Mouse (Mus musculus): ENCODE results near the gene Adam12.

Adam12 gene

GRCm38 (mm10) chr7:134149351-134149750, 82.6 kb downstream of the Adam12 start:
- no peak for DNase-seq

GRCm38 (mm10) chr7:134147561-134147960, 84.4 kb downstream of the Adam12 start:
- DNase-seq = no peak

DNA sequence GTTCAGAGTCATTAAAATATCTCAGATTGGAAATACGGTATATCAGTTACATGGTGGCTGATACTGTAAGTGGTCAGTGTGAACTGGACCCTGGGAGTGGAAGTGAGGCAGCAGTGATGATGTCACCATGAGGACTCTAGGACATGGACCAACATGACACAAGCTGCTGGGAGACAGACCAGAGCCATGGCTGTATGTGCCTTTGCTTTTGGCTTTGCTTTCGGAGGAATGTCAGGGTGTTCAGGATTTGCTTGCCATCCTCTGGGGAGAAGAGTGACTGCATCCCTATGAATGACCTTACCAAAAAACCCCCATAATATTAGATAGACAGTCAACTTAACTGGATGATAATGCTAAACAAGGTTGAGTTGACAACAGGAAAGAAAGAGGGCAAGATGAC, 85.1 kb downstream of the Adam12 start:
- no peak for DNase-seq

GRCm38 (mm10) chr7:134144111-134144510, 87.8 kb downstream of the Adam12 start:
- no peak for DNase-seq

- no peak for DNase-seq
Measured at GRCm38 (mm10) chr7:134139291-134139949, 92.5 kb downstream of the Adam12 start.

GRCm38 (mm10) chr7:134132323-134132722, 99.6 kb downstream of the Adam12 start:
- DNase-seq = no peak

DNA sequence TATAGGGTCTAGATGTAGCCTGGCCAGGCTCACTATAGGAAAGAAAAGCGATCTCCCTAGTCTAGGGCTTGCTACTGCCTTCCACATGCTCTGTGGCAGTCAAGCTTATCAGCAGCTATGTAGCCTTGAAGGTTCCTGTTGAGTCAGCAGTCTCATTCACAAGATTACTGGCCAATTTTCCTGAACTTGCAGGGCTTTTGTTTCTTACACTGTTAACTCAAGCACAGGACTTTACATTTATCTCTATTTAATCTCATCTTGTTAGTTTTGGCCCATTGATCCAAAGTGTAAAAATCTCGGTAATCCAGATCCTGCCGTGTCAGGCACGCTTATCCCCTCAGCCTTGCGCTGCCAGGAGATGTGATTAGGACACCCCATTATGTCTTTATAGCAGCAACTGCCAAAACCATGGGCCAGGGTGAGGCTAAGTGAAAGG, 103.8 kb downstream of the Adam12 start:
- DNase-seq = no peak

- no peak for DNase-seq
Measured at GRCm38 (mm10) chr7:134121397-134121796, 110.5 kb downstream of the Adam12 start.

DNA sequence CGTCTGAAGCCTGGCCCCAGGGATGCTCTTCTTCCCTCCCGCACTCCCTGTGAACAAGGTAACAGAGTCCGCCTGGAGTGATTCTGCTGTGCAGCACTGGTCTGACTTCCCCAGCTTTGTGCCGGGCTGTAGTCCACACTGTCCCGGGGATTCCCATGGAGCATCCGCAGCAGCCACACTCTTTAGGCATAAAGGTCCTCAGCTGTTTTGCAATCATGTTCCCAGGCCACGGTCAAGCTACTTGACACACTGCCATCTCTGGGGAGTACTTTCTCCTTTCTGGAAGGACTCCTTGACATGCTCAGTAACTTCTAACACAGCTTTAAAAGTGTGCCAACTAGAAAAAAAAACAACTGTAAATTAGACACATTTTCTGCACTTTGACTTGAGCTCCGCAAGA, 116.5 kb downstream of the Adam12 start:
- no peak for DNase-seq

GRCm38 (mm10) chr7:134114311-134115188, 117.4 kb downstream of the Adam12 start:
- no peak for DNase-seq

DNA sequence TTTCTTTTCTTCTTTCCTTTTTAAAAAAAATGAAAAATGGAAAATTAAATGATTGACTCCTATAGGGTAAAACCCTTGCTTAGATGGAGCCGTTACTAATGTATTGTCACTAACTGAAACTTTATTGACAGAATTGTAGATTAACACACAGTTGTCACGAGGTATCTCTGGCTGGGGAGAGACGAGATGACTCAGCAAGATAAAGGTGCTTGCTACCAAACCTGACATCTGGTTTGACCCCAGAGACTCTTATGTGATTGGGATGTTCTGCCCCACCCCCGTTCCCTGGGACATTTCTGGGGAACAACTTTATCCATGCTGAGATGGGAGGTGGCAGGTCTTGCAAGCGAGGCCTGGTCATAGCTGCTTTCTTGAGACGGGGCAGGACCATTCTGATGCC, 118.1 kb downstream of the Adam12 start:
- DNase-seq = no peak

- no peak for DNase-seq
Measured at GRCm38 (mm10) chr7:134110116-134110515, 121.8 kb downstream of the Adam12 start.

DNA sequence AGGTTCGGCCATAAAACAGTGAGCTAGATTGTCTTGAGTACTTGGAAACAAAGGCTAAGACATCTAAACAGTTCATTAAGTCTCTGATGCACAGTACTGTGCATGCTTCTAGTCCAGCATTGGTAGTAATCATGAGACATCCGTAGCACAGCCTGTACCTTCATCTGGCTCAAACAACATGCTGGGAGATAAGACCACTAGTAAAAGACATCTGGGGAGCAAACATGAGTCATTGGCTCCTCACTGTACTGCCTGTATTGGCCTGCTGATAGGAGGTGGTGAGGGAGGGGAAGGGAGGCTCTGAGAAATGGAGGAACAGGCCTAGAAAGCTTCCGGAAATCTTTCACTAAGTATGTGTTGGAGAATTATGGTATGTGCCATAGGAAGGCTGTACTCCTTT, 124.1 kb downstream of the Adam12 start:
- no peak for DNase-seq

DNA sequence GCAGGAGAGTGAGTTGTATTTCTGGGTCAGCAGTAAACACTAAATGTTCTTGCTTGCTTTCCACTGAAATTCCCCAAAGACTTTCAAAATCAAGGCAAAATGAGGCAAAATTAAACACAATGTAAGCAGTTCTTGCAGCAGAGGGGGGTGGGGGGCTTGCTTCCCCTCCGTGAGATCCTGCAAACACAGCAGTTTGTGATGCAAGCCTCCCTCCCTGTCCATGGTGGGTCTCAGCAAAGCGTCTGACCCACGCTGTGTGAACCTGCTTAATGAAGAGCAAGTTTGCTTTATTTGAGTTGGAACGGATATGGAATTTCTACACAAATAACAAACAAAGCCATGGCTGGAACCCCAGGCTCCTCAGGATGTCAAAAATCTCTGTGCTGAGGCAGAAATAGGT, 132.9 kb downstream of the Adam12 start:
- no peak for DNase-seq

DNA sequence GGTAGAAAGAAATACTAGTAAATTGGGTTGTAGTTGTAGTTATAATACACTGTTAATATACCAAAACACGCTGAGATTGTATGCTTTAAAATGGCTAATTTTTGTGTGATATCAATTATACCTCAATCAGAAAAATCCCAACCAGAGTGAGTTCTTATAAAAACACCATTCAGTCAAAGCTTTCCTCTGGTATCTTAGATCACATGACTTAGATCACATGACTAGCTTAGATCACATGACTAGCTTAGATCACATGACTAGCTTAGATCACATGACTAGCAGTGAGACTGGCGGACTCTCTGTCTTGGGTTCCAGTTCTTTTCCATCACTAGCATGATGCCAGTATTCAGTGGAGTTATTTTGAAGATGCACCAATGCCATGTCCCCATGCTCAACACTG, 134.1 kb downstream of the Adam12 start:
- DNase-seq = no peak

DNA sequence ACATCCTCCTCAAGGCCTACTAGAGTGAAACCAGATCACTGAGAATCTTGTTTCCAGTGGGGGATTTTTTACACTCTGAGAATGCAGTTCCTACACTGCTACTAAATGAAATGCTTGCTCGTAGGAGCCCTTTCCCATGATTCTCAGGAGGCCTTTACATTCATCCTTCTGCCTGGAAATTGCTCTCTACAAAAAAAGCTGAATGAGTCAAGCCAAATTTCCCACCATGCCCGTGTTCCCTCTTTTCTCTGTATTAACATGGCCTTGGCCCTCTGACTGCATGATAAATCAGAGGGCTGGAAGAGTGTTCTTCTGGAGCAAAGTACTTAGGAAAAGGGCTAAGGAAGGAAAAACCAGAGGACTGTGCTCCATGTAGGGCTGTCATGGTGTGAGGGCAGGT, 138.1 kb downstream of the Adam12 start:
- no peak for DNase-seq

DNA sequence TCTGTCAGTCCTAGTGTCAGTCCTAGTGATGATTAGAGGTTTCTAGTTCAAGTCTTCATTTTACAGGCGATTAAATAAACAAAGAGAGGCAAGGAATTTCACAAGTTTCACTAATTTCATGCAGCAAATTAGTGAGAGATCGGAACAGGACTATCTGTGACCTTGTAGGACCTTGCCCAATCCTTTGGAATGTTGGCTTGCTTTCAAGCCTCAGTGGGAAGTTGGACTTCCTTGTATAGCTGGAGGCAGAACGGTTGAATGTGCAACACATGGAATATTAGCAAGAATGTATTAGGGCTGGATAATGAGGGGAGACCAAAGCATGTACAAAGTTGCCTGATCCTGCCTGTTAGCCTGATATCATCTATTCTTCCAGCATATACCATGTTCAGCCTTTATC, 141.2 kb downstream of the Adam12 start:
- DNase-seq = no peak

DNA sequence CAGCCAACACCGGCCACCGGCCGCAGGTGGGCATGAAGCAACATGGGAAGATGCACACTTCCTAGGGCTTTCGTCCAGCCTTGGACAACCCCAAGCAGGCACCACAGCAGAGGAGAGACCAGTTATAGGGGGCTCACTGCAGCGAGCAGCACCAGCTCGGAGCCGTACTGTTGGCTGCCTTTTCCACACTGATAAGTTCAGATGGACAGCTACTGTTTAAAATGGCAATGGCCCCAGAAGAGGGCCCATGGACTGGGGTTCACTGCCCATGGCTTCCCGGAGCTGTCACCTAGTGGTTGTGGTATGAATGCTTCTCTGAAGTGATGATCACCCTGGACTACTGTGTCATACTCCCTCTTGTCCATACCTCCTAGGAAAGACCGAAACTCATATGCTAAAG, 141.7 kb downstream of the Adam12 start:
- no peak for DNase-seq

DNA sequence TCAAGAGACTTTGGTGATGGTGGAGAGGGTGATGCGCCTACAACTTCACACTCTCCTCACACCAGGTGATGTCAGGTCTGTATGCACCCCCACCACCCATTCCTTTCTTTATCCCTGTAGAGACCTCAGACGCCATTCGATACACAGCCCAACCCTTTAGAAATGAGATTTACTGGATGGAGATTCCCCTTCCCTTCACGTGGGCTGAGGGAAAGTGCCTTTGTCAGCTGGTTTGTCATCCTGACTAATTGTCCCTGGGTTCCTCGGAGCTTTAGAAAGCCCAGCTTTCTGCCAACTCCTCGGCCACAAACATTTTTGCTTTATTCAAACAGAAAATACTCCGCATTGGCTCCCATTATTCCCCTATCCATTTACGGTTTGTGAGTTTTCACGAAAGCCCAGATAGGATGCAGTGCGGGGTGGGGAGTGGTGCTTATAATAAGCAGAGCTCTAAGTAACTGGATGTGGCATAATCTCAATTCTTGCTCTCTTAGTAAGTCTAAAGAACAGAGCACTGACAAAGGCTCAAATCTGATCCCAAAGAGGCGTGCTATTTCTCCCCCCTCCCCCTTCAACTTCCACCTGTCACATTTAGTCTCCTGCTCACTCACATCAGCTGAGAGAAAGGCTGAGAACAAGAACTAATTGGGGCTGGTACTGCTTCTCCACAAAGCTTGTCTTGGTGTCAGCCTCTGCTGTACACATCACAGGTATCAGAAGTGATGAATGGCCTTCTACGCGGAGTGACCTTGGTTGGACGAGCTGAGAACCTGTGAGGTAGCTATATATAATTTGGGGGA, 143.2 kb downstream of the Adam12 start:
- no peak for DNase-seq

DNA sequence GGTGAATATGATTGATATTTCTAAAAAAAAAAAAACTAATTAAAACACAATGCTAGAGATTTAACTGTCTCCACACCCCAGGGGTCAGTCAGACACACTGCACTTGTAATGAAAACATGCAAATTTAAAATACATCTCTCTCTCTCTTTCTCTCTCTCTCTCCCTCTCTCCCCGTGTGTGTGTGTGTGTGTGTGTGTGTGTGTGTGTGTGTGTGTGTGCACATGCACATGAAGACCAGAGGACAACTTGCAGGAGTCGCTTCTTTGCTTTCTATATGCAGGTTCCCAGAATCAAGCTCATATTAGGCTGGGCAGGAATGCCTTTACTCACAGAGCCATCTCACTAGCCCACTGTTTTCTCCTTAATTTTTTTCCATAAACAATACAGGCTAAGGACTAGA, 146.6 kb downstream of the Adam12 start:
- no peak for DNase-seq

GRCm38 (mm10) chr7:134084926-134085325, 147.0 kb downstream of the Adam12 start:
- DNase-seq = no peak

DNA sequence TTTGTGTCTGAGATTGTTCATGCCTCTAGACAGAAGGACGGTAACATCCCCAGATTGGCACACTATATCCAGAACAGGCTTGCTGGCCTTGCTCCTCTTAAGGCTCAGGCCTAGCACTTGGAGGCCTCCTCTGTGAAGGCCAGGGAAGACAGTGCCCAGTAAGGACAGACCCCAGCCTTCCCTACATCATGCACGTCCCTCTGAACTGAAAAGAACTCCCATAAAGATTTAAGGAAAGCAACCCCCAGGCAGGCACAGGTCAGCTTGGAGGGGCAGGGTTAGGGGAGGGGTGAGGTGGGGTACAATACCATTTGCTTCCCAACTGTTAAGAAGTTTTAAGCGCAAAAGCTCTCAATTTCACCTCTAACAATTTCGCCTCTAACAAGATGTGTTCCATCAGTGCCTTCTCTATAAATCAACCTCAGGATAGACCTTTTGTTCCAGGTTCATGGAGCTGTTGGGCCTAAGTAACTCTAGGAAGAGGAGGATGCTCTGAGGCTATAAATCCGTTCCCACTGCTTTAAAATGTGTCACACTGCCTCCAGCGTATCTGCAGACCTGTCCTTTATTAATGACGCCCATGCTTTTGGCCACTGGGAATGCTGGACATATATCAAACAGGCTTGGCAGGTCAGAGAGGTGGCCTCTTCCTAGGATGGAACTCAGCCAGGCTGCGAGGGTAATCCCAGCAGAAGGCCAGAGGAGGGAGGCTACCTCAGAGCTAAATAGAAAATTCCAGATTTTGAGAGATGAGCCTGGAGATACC, 150.5 kb downstream of the Adam12 start:
- peak; percentile 24 to 51 for DNase-seq
